Mouse (Mus musculus) limb, embryonic 10.5 days (tissue): ENCODE results near the gene Radil. TPM values are rescaled to one million over a fixed set of nuclear protein-coding genes. Genes with fewer than 3 reads are reported as not detected.

Experiments used
- DNase-seq: peaks from one replicate; pipeline ENCODE4 v3.0.0-alpha.2; 2017; ENCODE audit warnings: low spot score
- H3K27ac ChIP-seq: fragments of 300-500 bp; sonication (generic); 2 replicates; pipeline ENCODE4 v1.5.1; 2016; ENCODE audit warnings: mild to moderate bottlenecking
- H3K27me3 ChIP-seq: fragments of 300-500 bp; sonication (generic); 2 replicates; pipeline ENCODE4 v1.6.1; 2016; ENCODE audit warnings: low read depth, mild to moderate bottlenecking; ENCODE audit not compliant: poor library complexity, severe bottlenecking
- H3K36me3 ChIP-seq: fragments of 300-500 bp; sonication (generic); 2 replicates; pipeline ENCODE4 v1.6.1; 2016; ENCODE audit warnings: mild to moderate bottlenecking, moderate library complexity
- H3K4me1 ChIP-seq: fragments of 300-500 bp; sonication (generic); 2 replicates; pipeline ENCODE4 v1.6.1; 2016
- H3K4me3 ChIP-seq: fragments of 300-500 bp; sonication (generic); 2 replicates; pipeline ENCODE4 v1.5.1; 2016; ENCODE audit warnings: mild to moderate bottlenecking, moderate library complexity
- H3K9me3 ChIP-seq: fragments of 300-500 bp; sonication (generic); replicated peaks from 2 replicates; pipeline ENCODE4 v1.6.1; 2016; ENCODE audit warnings: mild to moderate bottlenecking
- WGBS: fragments of 180-500 bp; shearing (Covaris S2); methylation state at CpG from one replicate; pipeline ENCODE4 v1.1.7; 2016; 5-methylcytosine and 5-hydroxymethylcytosine counted together
- polyA plus RNA-seq: library from polyadenylated mRNA; unstranded; fragments of >200 nt; fragmentation: Nextera tagmentation; extraction: Ambion mirVana; gene quantifications from 2 replicates; pipeline ENCODE4 v1.2.1, GENCODE M21; 2016

The Radil gene
- polyA plus RNA-seq, 1 experiment from 2014 or later = 1.8 TPM

DNA sequence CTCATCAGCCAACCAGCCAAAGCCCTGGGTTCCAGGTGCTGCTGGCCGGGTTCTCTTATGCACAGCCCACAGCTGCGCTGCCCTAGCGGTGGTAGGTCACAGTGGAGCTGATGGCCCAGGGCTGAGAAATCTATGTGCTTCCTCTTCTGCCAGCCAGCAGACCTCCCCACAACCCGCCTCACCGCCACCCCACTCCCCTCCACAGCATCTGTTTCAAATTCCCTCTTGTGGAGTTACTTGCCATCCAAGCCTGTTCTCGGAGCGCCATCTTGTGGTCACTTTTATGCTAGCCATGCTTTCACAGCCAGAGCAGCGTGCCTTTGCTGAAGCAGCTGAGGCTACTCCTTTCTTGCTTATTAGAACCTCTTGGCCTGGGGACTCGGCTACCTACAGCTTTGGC lies 102.8 kb downstream of the Radil start:
- no peaks in the 10 kb centered on the region for H3K27me3 ChIP-seq
- WGBS = 5% methylated on average over 9 of the region's 9 CpGs
- peak; percentile 96 for DNase-seq
- H3K4me3 ChIP-seq = 0 out of 2 replicates have a peak overlapping the region, but pooled peaks have one; percentile 10
- H3K27ac ChIP-seq = peak overlapping the region; percentile 79
- H3K9me3 ChIP-seq = no peaks in the 10 kb centered on the region
- peaks cover 64% of the 10 kb centered on the region for H3K4me1 ChIP-seq
- H3K36me3 ChIP-seq = peaks cover 42% of the 10 kb centered on the region

DNA sequence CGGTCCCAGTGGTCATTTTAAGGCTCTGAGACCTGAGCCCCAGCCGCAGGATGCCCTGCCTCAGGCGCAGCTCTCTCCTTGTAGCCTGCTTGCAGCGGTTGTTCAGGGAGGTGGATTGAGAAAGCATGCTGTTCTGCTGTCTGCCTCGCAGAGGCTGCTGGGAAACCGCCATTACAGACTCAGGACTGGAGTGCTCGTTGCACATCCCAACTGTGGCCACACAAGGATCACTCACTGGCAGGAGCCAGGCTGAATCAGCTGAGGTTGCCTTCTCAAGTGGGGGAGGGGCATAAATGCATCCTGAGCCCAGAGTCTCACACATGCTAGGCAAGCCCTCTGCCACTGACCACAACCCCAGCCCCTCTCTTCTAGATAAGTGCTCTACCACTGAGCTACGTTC lies 105.2 kb downstream of the Radil start:
- H3K27me3 ChIP-seq = no peaks in the 10 kb centered on the region
- no peak for DNase-seq
- peaks cover 23% of the 10 kb centered on the region for H3K36me3 ChIP-seq
- WGBS = 52% methylated on average over 8 of the region's 8 CpGs
- no peaks in the 10 kb centered on the region for H3K9me3 ChIP-seq
- H3K4me3 ChIP-seq = no peak overlapping the region
- H3K27ac ChIP-seq = peak overlapping the region; percentile 68
- H3K4me1 ChIP-seq = peaks cover 69% of the 10 kb centered on the region

DNA sequence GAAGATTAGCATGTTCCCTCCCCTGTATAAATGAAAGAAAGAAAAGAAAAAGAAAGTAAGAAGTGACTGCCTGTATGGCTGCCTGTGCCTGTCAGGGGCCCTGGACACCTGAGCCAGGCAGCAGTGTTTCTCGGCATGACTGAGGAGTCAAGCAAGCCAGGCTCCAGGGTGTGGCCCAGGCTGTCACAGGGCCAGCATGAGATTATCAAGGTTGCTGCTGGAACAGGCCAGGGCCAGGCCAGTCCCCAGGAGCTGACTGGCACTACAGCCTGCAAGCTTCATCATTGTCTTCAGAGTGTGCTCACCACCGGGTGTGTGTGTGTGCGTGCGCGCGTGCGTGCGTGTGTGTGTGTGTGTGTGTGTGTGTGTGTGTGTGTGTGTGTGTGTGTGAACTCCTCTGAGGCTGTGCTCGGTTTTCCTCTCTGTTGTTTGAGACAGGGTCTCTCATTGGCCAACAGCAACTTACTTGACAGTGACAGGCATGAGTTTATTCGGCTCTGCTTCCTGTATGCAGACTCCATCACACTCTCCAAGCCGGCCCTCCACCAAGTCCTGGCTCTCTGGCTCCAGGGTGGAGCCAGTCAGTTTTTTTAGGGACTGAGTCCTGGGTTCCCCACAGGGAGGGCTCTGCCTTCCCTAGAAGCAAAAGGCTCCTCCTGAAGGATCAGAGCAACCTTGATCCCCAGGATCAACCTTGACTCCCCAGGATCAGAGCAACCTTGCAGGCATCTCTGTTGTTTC lies 105.9 kb downstream of the Radil start:
- H3K4me3 ChIP-seq = no peak overlapping the region
- H3K27ac ChIP-seq = peak overlapping the region; percentile 68
- H3K36me3 ChIP-seq = peaks cover 15% of the 10 kb centered on the region
- no peak for DNase-seq
- peaks cover 76% of the 10 kb centered on the region for H3K4me1 ChIP-seq
- 68% methylated on average over 11 of the region's 11 CpGs for WGBS
- H3K9me3 ChIP-seq = no peaks in the 10 kb centered on the region
- no peaks in the 10 kb centered on the region for H3K27me3 ChIP-seq

DNA sequence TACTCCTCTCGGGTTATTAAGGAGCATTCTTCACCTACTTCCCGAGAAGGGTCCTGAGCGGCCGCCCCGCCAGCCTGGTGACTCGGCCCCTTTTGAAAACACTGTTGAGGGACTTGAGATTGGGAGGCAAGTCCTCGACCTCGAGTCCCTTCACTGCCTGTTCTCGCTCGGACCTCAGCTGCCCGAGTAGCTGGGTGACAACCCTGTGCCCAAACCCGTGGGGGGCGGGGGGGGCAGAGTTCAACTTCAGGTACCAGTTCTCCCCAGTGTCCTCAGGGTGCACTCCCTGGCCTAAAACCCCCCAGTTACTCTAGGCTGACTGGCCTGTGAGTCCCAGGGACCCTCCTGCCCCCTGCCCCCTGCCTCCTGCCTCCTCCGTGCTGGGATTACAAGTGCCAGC lies 106.9 kb downstream of the Radil start:
- Histone ChIP-seq H3K4me3 (no peak overlapping the region), H3K27me3 (no peaks in the 10 kb centered on the region), H3K36me3 (peaks cover 7% of the 10 kb centered on the region), H3K9me3 (no peaks in the 10 kb centered on the region), H3K4me1 (peaks cover 85% of the 10 kb centered on the region), H3K27ac (peak overlapping the region; percentile 68)
- WGBS = 78% methylated on average over 14 of the region's 14 CpGs
- no peak for DNase-seq

DNA sequence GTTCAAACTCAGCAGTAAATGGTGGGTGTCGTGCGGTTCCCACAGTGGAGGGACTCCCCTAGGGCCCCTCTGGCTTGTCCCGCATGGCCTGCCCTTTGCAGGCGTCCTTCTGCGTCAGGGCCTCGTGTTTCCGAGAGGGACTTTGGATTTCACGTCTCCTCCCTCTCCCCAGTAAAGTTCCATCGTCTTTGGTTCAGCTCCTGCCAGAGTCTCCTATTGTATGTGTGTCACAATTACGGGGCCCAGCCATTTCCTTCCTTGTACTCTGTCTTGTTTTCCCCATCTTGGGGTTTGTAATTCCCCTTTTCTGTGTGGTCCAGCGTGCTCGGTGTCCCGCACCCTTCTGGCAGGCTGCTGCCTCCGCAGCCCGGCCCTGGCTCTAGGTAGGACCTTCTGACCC lies 107.4 kb downstream of the Radil start:
- Histone ChIP-seq H3K27ac (0 out of 2 replicates have a peak overlapping the region, but pooled peaks have one; percentile 68), H3K36me3 (peaks cover 6% of the 10 kb centered on the region), H3K4me1 (peaks cover 82% of the 10 kb centered on the region), H3K4me3 (no peak overlapping the region), H3K9me3 (no peaks in the 10 kb centered on the region), H3K27me3 (no peaks in the 10 kb centered on the region)
- DNase-seq = no peak
- 79% methylated on average over 15 of the region's 15 CpGs for WGBS

DNA sequence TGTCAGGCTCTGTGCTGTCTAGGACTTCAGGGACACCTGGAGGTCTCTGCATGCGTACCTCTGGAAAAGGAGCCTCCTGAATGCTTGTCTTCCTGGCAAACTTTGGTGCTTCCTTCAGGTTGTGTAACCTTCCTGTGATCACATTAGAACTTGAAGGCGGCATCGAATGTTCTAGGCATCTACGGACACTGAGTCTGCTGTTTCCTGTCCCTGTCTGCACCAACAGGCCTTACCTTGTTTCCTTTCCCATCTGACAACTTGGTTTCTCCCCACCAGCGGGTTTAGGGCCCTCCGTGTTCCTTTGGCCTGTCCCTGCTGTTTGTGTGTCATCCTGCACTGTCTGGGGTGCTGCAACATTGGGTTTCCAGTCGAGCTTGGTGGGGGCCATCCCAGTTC lies 108.9 kb downstream of the Radil start:
- Histone ChIP-seq H3K27me3 (no peaks in the 10 kb centered on the region), H3K4me1 (peaks cover 70% of the 10 kb centered on the region), H3K36me3 (peaks cover 19% of the 10 kb centered on the region), H3K4me3 (no peak overlapping the region), H3K9me3 (no peaks in the 10 kb centered on the region), H3K27ac (peak overlapping the region; percentile 87; the same call in 1 of the 2 replicates)
- WGBS = 91% methylated on average over 7 of the region's 7 CpGs
- DNase-seq = no peak

DNA sequence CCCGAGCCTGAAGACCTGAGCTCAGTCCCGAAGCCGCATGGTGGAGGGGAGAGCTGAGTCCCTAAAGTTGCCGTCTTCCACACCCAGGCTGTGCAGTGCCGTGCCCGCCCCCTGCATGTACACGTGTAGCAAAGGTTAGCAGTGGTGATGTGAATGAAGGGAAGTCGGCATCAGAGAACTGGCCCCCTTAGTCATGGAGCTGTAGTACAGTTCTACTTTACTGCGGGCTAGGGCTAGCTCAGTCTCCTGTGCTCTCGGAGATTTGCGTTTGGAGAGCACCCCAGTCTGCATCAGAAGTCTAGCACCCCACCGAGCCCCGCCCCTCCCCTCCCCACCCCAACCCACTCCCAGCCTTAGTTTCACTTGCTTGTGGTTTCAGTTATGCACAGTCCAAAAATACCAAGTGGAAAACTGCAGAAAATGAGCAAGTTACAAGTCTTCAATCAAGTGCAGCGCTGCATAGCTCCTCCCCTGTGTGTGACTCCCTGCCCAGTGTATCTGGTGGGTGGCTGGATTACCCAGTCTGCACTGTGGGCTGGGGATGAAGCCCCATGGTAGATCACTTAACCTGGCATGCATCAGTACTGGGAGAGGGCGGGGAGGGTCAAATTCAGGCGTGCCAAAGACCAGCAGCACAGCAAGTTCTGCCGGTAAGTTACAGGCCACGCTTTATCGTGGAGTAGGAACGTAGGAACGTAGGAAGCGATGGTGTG lies 109.4 kb downstream of the Radil start:
- H3K27me3 ChIP-seq = no peaks in the 10 kb centered on the region
- H3K4me1 ChIP-seq = peaks cover 67% of the 10 kb centered on the region

DNA sequence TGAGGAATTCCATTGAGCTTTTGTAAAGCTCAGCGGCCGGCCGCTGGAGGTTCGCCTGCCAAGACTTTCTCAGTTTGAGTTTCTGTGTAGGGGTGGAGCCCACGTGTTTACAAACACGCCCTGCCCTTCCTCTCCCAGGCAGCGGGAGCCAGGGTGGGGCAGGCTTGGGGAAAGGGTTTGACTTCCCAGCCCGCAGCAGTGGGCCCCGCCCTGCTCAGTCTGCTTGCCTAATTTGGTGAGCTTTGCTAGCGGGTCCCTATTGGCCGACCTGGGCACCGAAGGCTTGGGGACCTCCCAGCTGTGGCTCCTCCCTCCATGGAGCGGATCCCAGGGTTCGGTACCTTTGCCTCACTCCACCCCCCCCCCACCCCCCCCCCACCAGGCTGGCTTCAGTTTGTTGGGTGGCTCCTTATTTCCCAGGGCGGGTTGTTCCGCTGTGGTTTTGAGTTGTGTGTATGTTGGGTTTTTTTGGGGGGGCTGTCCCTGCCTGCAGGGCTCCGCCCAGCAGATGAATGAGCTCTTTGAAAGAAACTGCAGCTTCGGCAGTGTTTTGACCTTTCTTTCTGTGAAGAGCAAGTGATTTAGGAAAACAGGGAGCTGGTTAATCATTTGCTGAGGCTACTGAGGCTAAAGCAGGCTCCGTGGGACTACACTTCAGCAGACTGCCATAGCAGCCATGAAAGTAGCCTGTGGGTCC lies 110.3 kb downstream of the Radil start:
- peak; percentile 86 for DNase-seq
- Histone ChIP-seq H3K4me1 (peaks cover 59% of the 10 kb centered on the region), H3K9me3 (no peaks in the 10 kb centered on the region), H3K27me3 (no peaks in the 10 kb centered on the region), H3K36me3 (peaks cover 32% of the 10 kb centered on the region), H3K4me3 (peak overlapping the region; percentile 51), H3K27ac (peak overlapping the region; percentile 87)
- WGBS = under 1% methylated on average over 19 of the region's 19 CpGs

More for the DNA sequence above, 109.4 kb downstream of the Radil start:
- peak overlapping the region; percentile 51 for H3K4me3 ChIP-seq
- H3K36me3 ChIP-seq = peaks cover 23% of the 10 kb centered on the region
- H3K27ac ChIP-seq = peak overlapping the region; percentile 87
- DNase-seq = no peak
- WGBS = 73% methylated on average over 22 of the region's 22 CpGs
- no peaks in the 10 kb centered on the region for H3K9me3 ChIP-seq

DNA sequence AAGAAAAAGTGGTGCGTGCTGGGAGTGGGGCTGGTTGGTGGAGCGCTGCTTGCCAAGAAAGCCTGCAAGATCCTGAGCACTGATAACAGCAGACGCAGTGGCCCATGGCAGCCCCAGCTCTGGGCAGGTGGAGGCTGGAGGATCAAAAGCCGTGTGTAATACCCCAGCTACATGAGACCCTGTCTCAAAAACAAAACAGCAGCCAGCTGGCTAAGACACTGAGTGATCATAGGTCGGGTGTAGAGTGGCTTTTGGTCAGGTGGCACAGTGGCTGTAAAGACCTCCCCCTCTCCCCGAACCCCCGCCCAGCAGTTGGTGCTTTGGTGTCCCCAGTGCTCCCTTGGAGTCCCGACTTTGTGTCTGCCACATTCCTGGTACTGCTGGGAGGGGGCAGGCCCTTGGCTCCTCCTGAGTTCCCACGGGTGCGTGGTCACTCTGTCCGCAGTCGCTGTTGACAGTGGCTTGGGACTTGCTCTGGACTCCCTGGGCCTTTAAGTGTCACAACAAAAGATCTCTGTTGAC lies 110.9 kb downstream of the Radil start:
- no peak for DNase-seq
- Histone ChIP-seq H3K27me3 (no peaks in the 10 kb centered on the region), H3K4me3 (peak overlapping the region; percentile 51), H3K9me3 (no peaks in the 10 kb centered on the region), H3K36me3 (peaks cover 38% of the 10 kb centered on the region), H3K27ac (peak overlapping the region; percentile 87), H3K4me1 (peaks cover 52% of the 10 kb centered on the region)
- WGBS = 2% methylated on average over 12 of the region's 12 CpGs

DNA sequence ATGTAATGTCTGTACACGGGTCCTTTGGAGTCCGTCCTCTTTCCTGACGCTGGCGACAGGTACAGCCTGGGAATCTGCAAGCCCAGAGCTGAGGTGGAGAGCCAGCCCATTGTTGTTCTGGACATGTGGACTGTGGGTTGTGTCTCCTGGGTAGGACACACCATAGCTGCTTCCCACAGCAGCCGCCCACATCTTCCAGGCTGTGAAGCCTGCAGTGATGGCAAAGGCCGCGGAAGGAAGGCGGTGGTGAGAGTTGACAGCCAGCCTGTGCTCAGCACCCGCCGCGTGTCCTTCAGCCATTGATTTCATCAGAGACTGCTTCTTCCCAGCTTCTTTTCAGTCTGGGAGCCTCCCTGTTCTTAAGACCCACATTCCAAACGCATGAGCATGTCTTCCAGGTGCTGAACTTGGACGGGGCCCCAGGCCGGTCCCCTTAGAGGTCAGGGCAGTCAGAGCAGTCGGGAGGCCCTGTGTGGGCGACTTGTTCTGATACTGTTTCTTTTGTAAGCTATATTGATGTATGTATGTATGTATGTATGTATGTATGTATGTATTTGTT lies 112.4 kb downstream of the Radil start:
- H3K4me1 ChIP-seq = peaks cover 42% of the 10 kb centered on the region
- H3K36me3 ChIP-seq = peaks cover 42% of the 10 kb centered on the region
- H3K4me3 ChIP-seq = no peak overlapping the region
- WGBS = 93% methylated on average over 16 of the region's 16 CpGs
- H3K27ac ChIP-seq = no peak overlapping the region
- H3K27me3 ChIP-seq = no peaks in the 10 kb centered on the region
- no peak for DNase-seq
- H3K9me3 ChIP-seq = no peaks in the 10 kb centered on the region

DNA sequence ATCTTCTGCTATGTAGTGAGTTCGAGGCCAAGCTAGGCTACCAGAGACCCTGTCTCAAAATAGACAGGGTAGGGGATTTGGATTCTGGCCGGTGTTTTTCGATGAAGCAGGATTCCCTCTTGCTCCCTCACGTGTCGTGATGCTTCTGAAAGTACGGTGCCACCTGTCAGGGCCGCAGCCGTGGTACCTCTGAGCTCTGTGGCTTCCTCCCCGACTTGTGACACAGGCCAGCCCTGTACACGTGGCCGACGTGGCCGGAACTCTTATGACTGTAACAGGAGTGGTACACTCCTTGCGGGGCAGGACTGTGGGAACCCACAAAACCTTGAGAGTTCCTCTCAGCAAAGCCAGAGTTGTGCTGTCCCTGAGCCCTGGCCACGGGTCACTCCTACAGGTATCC lies 115.2 kb downstream of the Radil start:
- Histone ChIP-seq H3K27ac (no peak overlapping the region), H3K27me3 (no peaks in the 10 kb centered on the region), H3K4me1 (peaks cover 34% of the 10 kb centered on the region), H3K36me3 (peaks cover 43% of the 10 kb centered on the region), H3K9me3 (no peaks in the 10 kb centered on the region), H3K4me3 (no peak overlapping the region)
- WGBS = 96% methylated on average over 15 of the region's 15 CpGs
- DNase-seq = no peak
